Mouse (Mus musculus) liver, postnatal 0 days (tissue): Measurements from ENCODE around the gene Tm6sf2.

ENCODE experiments used
- CTCF ChIP-seq: sonication (generic); IDR thresholded peaks from 2 replicates; pipeline ENCODE4 v1.5.1; 2016; ENCODE audit warnings: antibody characterized with exemption, low read depth
- EP300 ChIP-seq: IDR thresholded peaks from 2 replicates; pipeline ENCODE4 v1.6.1; 2016; ENCODE audit warnings: antibody characterized with exemption, low read depth, mild to moderate bottlenecking

DNA sequence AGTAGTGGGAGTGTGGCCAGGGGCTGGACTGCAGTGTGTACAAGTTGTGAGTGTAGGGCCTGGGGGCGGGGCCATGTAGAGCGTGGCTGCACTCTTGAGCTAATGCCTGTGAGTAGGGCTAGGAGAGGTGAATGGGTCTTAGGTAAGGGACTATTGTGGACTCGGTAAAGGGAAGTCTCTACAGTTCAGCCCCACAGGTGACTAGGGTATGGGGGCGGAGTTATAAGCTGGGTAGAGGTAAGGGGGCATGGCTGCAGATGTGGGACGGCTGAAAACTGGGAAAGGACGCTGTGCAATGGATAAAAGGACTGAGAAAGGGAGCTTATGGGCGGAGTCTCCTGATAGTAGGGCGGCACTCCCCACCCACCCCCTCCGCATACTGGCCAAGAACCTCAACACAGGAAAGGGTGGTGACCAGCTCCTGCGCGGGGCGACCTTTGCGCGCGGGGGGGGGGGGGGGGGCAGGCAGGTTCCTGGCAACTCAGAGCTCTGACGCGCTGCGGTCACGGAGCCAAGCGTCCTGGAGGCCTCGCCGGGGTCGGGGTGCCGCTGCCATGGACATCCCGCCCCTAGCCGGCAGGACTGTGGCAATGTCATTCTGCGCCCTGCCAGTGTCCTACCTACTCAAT is at the start of gene Tm6sf2:
- TF ChIP-seq CTCF: no peak
- no peak for TF ChIP-seq EP300
